Comparison of ENCODE assay signal across 10 mouse cellular contexts in genomic region chr1:157007891-157008730, GRCm38 (mm10).
DNase-seq lines count a peak whose midpoint lies in the region; ATAC-seq and TF ChIP-seq lines count a peak whose summit lies in the region.
"Had no signal": no experiment of that assay in that cellular context is flagged by ENCODE, and none has a peak within 500 bp of the region (broad histone marks: within the 10 kb centered on the region; RNA-seq: fewer than 3 reads in every experiment).

No protein-coding gene starts in this region.

- H3K9me3 ChIP-seq in intestine, embryonic 14.5 days (ENCODE audit: control insufficient read depth, low read length), result no peaks in the 10 kb centered on the region
- no peaks in the 10 kb centered on the region for H3K9me3 ChIP-seq in intestine, postnatal 0 days (ENCODE audit: control insufficient read depth)
- no peaks in the 10 kb centered on the region for H3K9me3 ChIP-seq in heart, postnatal 0 days (replicated peaks; ENCODE audit: control insufficient read depth, low read length)
- no peaks in the 10 kb centered on the region for H3K9me3 ChIP-seq in limb, embryonic 15.5 days
- no peaks in the 10 kb centered on the region for H3K9me3 ChIP-seq in stomach, embryonic 14.5 days (ENCODE audit: control insufficient read depth, low read depth, low read length)
- H3K9me3 ChIP-seq: midbrain, embryonic 13.5 days had no signal

- no peak overlapping the region for H3K4me3 ChIP-seq in intestine, embryonic 14.5 days (ENCODE audit: low read depth, low read length)
- H3K4me3 ChIP-seq in intestine, postnatal 0 days (ENCODE audit: low read depth, low read length), result no peak overlapping the region
- H3K4me3 ChIP-seq in heart, postnatal 0 days (ENCODE audit: low read depth, low read length), result no peak overlapping the region
- H3K4me3 ChIP-seq in limb, embryonic 15.5 days, result no peak overlapping the region
- H3K4me3 ChIP-seq in stomach, embryonic 14.5 days (ENCODE audit: low read depth, low read length), result no peak overlapping the region
- H3K4me3 ChIP-seq: midbrain, embryonic 13.5 days had no signal

- no peaks in the 10 kb centered on the region for H3K27me3 ChIP-seq in intestine, embryonic 14.5 days (replicated peaks; ENCODE audit: control insufficient read depth, insufficient read depth, low read length)
- no peaks in the 10 kb centered on the region for H3K27me3 ChIP-seq in intestine, postnatal 0 days (replicated peaks; ENCODE audit: control insufficient read depth, insufficient read depth, low read length)
- H3K27me3 ChIP-seq in heart, postnatal 0 days (ENCODE audit: control insufficient read depth, insufficient read depth, low read length), result no peaks in the 10 kb centered on the region
- no peaks in the 10 kb centered on the region for H3K27me3 ChIP-seq in limb, embryonic 15.5 days
- H3K27me3 ChIP-seq in stomach, embryonic 14.5 days (ENCODE audit: control insufficient read depth, insufficient read depth, low read length), result no peaks in the 10 kb centered on the region
- H3K27me3 ChIP-seq: midbrain, embryonic 13.5 days had no signal

- no peaks in the 10 kb centered on the region for H3K4me1 ChIP-seq in intestine, embryonic 14.5 days (replicated peaks; ENCODE audit: control insufficient read depth, insufficient read depth, low read length)
- no peaks in the 10 kb centered on the region; the same call in 1 of the 2 replicates for H3K4me1 ChIP-seq in intestine, postnatal 0 days (replicated peaks; ENCODE audit: control insufficient read depth, insufficient read depth, low read length)
- peaks cover 14% of the 10 kb centered on the region; the same call in 1 of the 2 replicates for H3K4me1 ChIP-seq in heart, postnatal 0 days (ENCODE audit: control insufficient read depth, insufficient read depth)
- H3K4me1 ChIP-seq in limb, embryonic 15.5 days, result no peaks in the 10 kb centered on the region
- 0 out of 2 replicates have a peak, but pooled peaks cover 1% of the 10 kb centered on the region for H3K4me1 ChIP-seq in stomach, embryonic 14.5 days (ENCODE audit: control insufficient read depth, insufficient read depth, low read length)
- H3K4me1 ChIP-seq: midbrain, embryonic 13.5 days had no signal

- no peak overlapping the region for H3K4me2 ChIP-seq in intestine, embryonic 14.5 days (ENCODE audit: low read length)
- no peak overlapping the region for H3K4me2 ChIP-seq in intestine, postnatal 0 days (replicated peaks; ENCODE audit: low read depth)
- peak overlapping the region; percentile 42 for H3K4me2 ChIP-seq in heart, postnatal 0 days (ENCODE audit: low read depth, low read length)
- H3K4me2 ChIP-seq in limb, embryonic 15.5 days, result no peak overlapping the region
- H3K4me2 ChIP-seq in stomach, embryonic 14.5 days (replicated peaks; ENCODE audit: low read depth, low read length), result no peak overlapping the region
- H3K4me2 ChIP-seq: midbrain, embryonic 13.5 days had no signal

- TF ChIP-seq CTCF in intestine, postnatal 0 days (IDR thresholded peaks at IDR 0.05; ENCODE audit: low read depth), result no peak
- no peak for TF ChIP-seq CTCF in heart, postnatal 0 days (IDR thresholded peaks at IDR 0.05; ENCODE audit: low read depth)

- peak overlapping the region; percentile 30; the same call in 1 of the 2 replicates for H3K27ac ChIP-seq in intestine, embryonic 14.5 days (ENCODE audit: low read depth)
- H3K27ac ChIP-seq in intestine, postnatal 0 days (ENCODE audit: low read depth, low read length), result no peak overlapping the region
- peak overlapping the region; percentile 89 for H3K27ac ChIP-seq in heart, postnatal 0 days (ENCODE audit: low read depth)
- H3K27ac ChIP-seq in limb, embryonic 15.5 days, result 0 out of 2 replicates have a peak overlapping the region, but pooled peaks have one; percentile 12
- no peak overlapping the region for H3K27ac ChIP-seq in stomach, embryonic 14.5 days (ENCODE audit: low read length)
- H3K27ac ChIP-seq: midbrain, embryonic 13.5 days had no signal

- ATAC-seq in intestine, embryonic 14.5 days (replicated peaks; ENCODE audit: low FRiP score, low TSS enrichment, low read depth), result 0 out of 2 replicates have a peak, but pooled peaks have one; percentile 47
- ATAC-seq in intestine, postnatal 0 days, result no peak
- peak; percentile 92 for ATAC-seq in heart, postnatal 0 days (ENCODE audit: insufficient read depth, low read depth)
- ATAC-seq in limb, embryonic 15.5 days (ENCODE audit: insufficient number of reproducible peaks, low FRiP score, low TSS enrichment, low read depth), result no peak
- ATAC-seq in stomach, embryonic 14.5 days (ENCODE audit: insufficient number of reproducible peaks, insufficient read depth, low FRiP score, low read depth), result peak; percentile 49; the same call in 1 of the 2 replicates
- ATAC-seq: midbrain, embryonic 13.5 days had no signal

- WGBS in intestine, embryonic 14.5 days, result 62% methylated on average over 4 of the region's 4 CpGs
- 70% methylated on average over 4 of the region's 4 CpGs for WGBS in intestine, postnatal 0 days
- WGBS in heart, postnatal 0 days, result 21% methylated on average over 4 of the region's 4 CpGs
- 65% methylated on average over 4 of the region's 4 CpGs for WGBS in limb, embryonic 15.5 days
- WGBS in stomach, embryonic 14.5 days, result 57% methylated on average over 4 of the region's 4 CpGs

- H3K9ac ChIP-seq in intestine, embryonic 14.5 days (ENCODE audit: low read length), result no peak overlapping the region
- no peak overlapping the region for H3K9ac ChIP-seq in intestine, postnatal 0 days (ENCODE audit: low read depth, low read length)
- H3K9ac ChIP-seq in heart, postnatal 0 days (replicated peaks; ENCODE audit: low read depth, low read length), result no peak overlapping the region
- no peak overlapping the region for H3K9ac ChIP-seq in limb, embryonic 15.5 days
- H3K9ac ChIP-seq in stomach, embryonic 14.5 days (replicated peaks; ENCODE audit: low read depth, low read length), result no peak overlapping the region
- H3K9ac ChIP-seq: midbrain, embryonic 13.5 days had no signal

- DNase-seq in intestine, embryonic 14.5 days (ENCODE audit: low spot score), result no peak
- DNase-seq in heart, postnatal 0 days (ENCODE audit: low spot score), result peak; percentile 91
- DNase-seq in urinary bladder, postnatal 10 days (ENCODE audit: low spot score), result no peak
- DNase-seq in urinary bladder, adult 2 months (ENCODE audit: low spot score), result no peak
- no peak for DNase-seq in adrenal gland, adult 2 months
- DNase-seq: cerebellum, adult 11-12 months had no signal

- H3K36me3 ChIP-seq in intestine, embryonic 14.5 days (ENCODE audit: control insufficient read depth, insufficient read depth, low read length), result no peaks in the 10 kb centered on the region
- H3K36me3 ChIP-seq in intestine, postnatal 0 days (ENCODE audit: control insufficient read depth, insufficient read depth), result no peaks in the 10 kb centered on the region
- no peaks in the 10 kb centered on the region for H3K36me3 ChIP-seq in heart, postnatal 0 days (replicated peaks; ENCODE audit: control insufficient read depth, insufficient read depth, low read length)
- no peaks in the 10 kb centered on the region for H3K36me3 ChIP-seq in limb, embryonic 15.5 days
- H3K36me3 ChIP-seq in stomach, embryonic 14.5 days (ENCODE audit: control insufficient read depth, insufficient read depth, low read length), result no peaks in the 10 kb centered on the region
- H3K36me3 ChIP-seq: midbrain, embryonic 13.5 days had no signal

- TF ChIP-seq EP300 in heart, postnatal 0 days (IDR thresholded peaks at IDR 0.05; ENCODE audit: low read depth), result no peak

Comparison
In these comparisons a context has a peak if more than half of its experiments do, and no peak if none do; other contexts are left out.
1. ATAC-seq: peak in intestine, embryonic 14.5 days (single experiment), heart, postnatal 0 days (single experiment) and stomach, embryonic 14.5 days (single experiment); none in intestine, postnatal 0 days (single experiment) and limb, embryonic 15.5 days (single experiment).
2. H3K27ac ChIP-seq: peak in intestine, embryonic 14.5 days (single experiment), heart, postnatal 0 days (single experiment) and limb, embryonic 15.5 days (single experiment); none in intestine, postnatal 0 days (single experiment) and stomach, embryonic 14.5 days (single experiment).